Mouse (Mus musculus) neural tube, embryonic 11.5 days (tissue): ENCODE measurements at regions not wholly inside any gene's neighbourhood (a gene's known extent, or its start where the extent isn't known, plus 50 kb on each side); places are given as distances from the start of the nearest gene placed in this dataset.

Experiments used
- ATAC-seq: fragments of 200-750 bp; cut with Nextera tagmentation; 2 replicates; pipeline ENCODE4 v1.8.0; 2017; ENCODE audit warnings: moderate number of reproducible peaks, mild to moderate bottlenecking, moderate TSS enrichment, moderate library complexity; ENCODE audit not compliant: insufficient read depth, low FRiP score, low TSS enrichment
- DNase-seq: peaks from one replicate; pipeline ENCODE4 v3.0.0-alpha.2; 2015; ENCODE audit warnings: low spot score
- H3K27ac ChIP-seq: fragments of 300-500 bp; sonication (generic); 2 replicates; pipeline ENCODE4 v1.5.1; 2014; ENCODE audit warnings: low read depth, mild to moderate bottlenecking, low read length
- H3K27me3 ChIP-seq: fragments of 300-500 bp; sonication (generic); 2 replicates; pipeline ENCODE4 v1.6.1; 2014; ENCODE audit warnings: mild to moderate bottlenecking, low read length, mixed read lengths; ENCODE audit not compliant: control insufficient read depth, insufficient read depth
- H3K36me3 ChIP-seq: fragments of 300-500 bp; sonication (generic); 2 replicates; pipeline ENCODE4 v1.6.1; 2014; ENCODE audit warnings: mild to moderate bottlenecking, low read length, moderate library complexity, mixed read lengths; ENCODE audit not compliant: control insufficient read depth, insufficient read depth
- H3K4me1 ChIP-seq: fragments of 300-500 bp; sonication (generic); 2 replicates; pipeline ENCODE4 v1.6.1; 2014; ENCODE audit warnings: low read length, mixed read lengths; ENCODE audit not compliant: control insufficient read depth, insufficient read depth
- H3K4me2 ChIP-seq: fragments of 300-500 bp; sonication (generic); 2 replicates; pipeline ENCODE4 v1.6.1; 2014; ENCODE audit warnings: low read depth, mild to moderate bottlenecking, moderate library complexity
- H3K4me3 ChIP-seq: fragments of 300-500 bp; sonication (generic); 2 replicates; pipeline ENCODE4 v1.5.1; 2014; ENCODE audit warnings: low read depth, low read length
- H3K9ac ChIP-seq: fragments of 300-500 bp; sonication (generic); 2 replicates; pipeline ENCODE4 v1.6.1; 2014; ENCODE audit warnings: mild to moderate bottlenecking, low read length
- H3K9me3 ChIP-seq: fragments of 300-500 bp; sonication (generic); 2 replicates; pipeline ENCODE4 v1.6.1; 2016; ENCODE audit warnings: low read length; ENCODE audit not compliant: control insufficient read depth
- WGBS: fragments of 180-500 bp; shearing (Covaris S2); extraction: QIAGEN DNeasy Blood & Tissue Kit; methylation state at CpG from one replicate; pipeline ENCODE4 v1.1.7; 2014; 5-methylcytosine and 5-hydroxymethylcytosine counted together

- Histone ChIP-seq H3K4me3 (no peak overlapping the region), H3K4me2 (no peak overlapping the region), H3K36me3 (no peaks in the 10 kb centered on the region), H3K27ac (no peak overlapping the region), H3K27me3 (no peaks in the 10 kb centered on the region), H3K4me1 (peaks cover 5% of the 10 kb centered on the region), H3K9me3 (no peaks in the 10 kb centered on the region), H3K9ac (no peak overlapping the region)
- ATAC-seq = no peak
- WGBS = 47% methylated on average over 2 of the region's 2 CpGs
- DNase-seq = no peak
These were observed 258.8 kb upstream of the Tnp1 start for GRCm38 (mm10) chr1:73274480-73274879.

GRCm38 (mm10) chr1:73270787-73271391 lies 255.2 kb upstream of the Tnp1 start:
- ATAC-seq (peak; percentile 84), DNase-seq (peak; percentile 63)
- Histone ChIP-seq H3K4me3 (no peak overlapping the region), H3K9me3 (no peaks in the 10 kb centered on the region), H3K4me2 (no peak overlapping the region), H3K27me3 (no peaks in the 10 kb centered on the region), H3K4me1 (peaks cover 5% of the 10 kb centered on the region), H3K36me3 (no peaks in the 10 kb centered on the region), H3K27ac (peak overlapping the region; percentile 36; the same call in 1 of the 2 replicates), H3K9ac (no peak overlapping the region)
- 30% methylated on average over 6 of the region's 6 CpGs for whole genome bisulfite sequencing

- H3K36me3 ChIP-seq = no peaks in the 10 kb centered on the region
- no peak for DNase-seq
- peaks cover 5% of the 10 kb centered on the region for H3K4me1 ChIP-seq
- H3K4me3 ChIP-seq = no peak overlapping the region
- H3K27ac ChIP-seq = no peak overlapping the region
- no peaks in the 10 kb centered on the region for H3K27me3 ChIP-seq
- no peak overlapping the region for H3K9ac ChIP-seq
- WGBS = 67% methylated on average over 7 of the region's 7 CpGs
- ATAC-seq = no peak
- no peaks in the 10 kb centered on the region for H3K9me3 ChIP-seq
- no peak overlapping the region for H3K4me2 ChIP-seq
These were observed 253.5 kb upstream of the Tnp1 start for GRCm38 (mm10) chr1:73269051-73269755.

- H3K9ac ChIP-seq = no peak overlapping the region
- no peaks in the 10 kb centered on the region for H3K27me3 ChIP-seq
- H3K4me1 ChIP-seq = no peaks in the 10 kb centered on the region
- no peak for DNase-seq
- 59% methylated on average over 4 of the region's 4 CpGs for WGBS
- H3K27ac ChIP-seq = no peak overlapping the region
- no peak overlapping the region for H3K4me3 ChIP-seq
- ATAC-seq = no peak
- H3K9me3 ChIP-seq = no peaks in the 10 kb centered on the region
- H3K36me3 ChIP-seq = no peaks in the 10 kb centered on the region
- H3K4me2 ChIP-seq = no peak overlapping the region
These were observed 249.3 kb upstream of the Tnp1 start for GRCm38 (mm10) chr1:73265009-73265408.

- 78% methylated on average over 7 of the region's 7 CpGs for WGBS
- Histone ChIP-seq H3K4me1 (no peaks in the 10 kb centered on the region), H3K4me3 (no peak overlapping the region), H3K36me3 (no peaks in the 10 kb centered on the region), H3K9ac (no peak overlapping the region), H3K27me3 (no peaks in the 10 kb centered on the region), H3K9me3 (no peaks in the 10 kb centered on the region), H3K4me2 (no peak overlapping the region), H3K27ac (no peak overlapping the region)
- ATAC-seq (no peak), DNase-seq (no peak)
These were observed 248.5 kb upstream of the Tnp1 start for GRCm38 (mm10) chr1:73264245-73264644.

- no peak for DNase-seq
- Histone ChIP-seq H3K4me1 (no peaks in the 10 kb centered on the region), H3K27me3 (no peaks in the 10 kb centered on the region), H3K4me2 (no peak overlapping the region), H3K9ac (no peak overlapping the region), H3K27ac (no peak overlapping the region), H3K4me3 (no peak overlapping the region), H3K36me3 (no peaks in the 10 kb centered on the region), H3K9me3 (no peaks in the 10 kb centered on the region)
- no peak for ATAC-seq
- WGBS = 60% methylated on average over 5 of the region's 5 CpGs
These were observed 243.9 kb upstream of the Tnp1 start for GRCm38 (mm10) chr1:73259525-73260098.

- ATAC-seq (no peak), DNase-seq (no peak)
- no peaks in the 10 kb centered on the region for H3K27me3 ChIP-seq
- no peak overlapping the region for H3K4me2 ChIP-seq
- no peak overlapping the region for H3K9ac ChIP-seq
- no peaks in the 10 kb centered on the region for H3K9me3 ChIP-seq
- H3K4me1 ChIP-seq = no peaks in the 10 kb centered on the region
- H3K36me3 ChIP-seq = no peaks in the 10 kb centered on the region
- no peak overlapping the region for H3K27ac ChIP-seq
- WGBS = 83% methylated on average over 2 of the region's 2 CpGs
- no peak overlapping the region for H3K4me3 ChIP-seq
These were observed 241.6 kb upstream of the Tnp1 start for GRCm38 (mm10) chr1:73257263-73257662.

GRCm38 (mm10) chr1:73251911-73252356 lies 236.2 kb upstream of the Tnp1 start:
- 41% methylated on average over 12 of the region's 12 CpGs for WGBS
- Histone ChIP-seq H3K9ac (no peak overlapping the region), H3K27ac (no peak overlapping the region), H3K9me3 (no peaks in the 10 kb centered on the region), H3K4me2 (no peak overlapping the region), H3K27me3 (no peaks in the 10 kb centered on the region), H3K36me3 (no peaks in the 10 kb centered on the region), H3K4me1 (no peaks in the 10 kb centered on the region), H3K4me3 (no peak overlapping the region)
- no peak for ATAC-seq
- peak; percentile 48 for DNase-seq

GRCm38 (mm10) chr1:73244016-73244415 lies 228.3 kb upstream of the Tnp1 start:
- Histone ChIP-seq H3K4me1 (no peaks in the 10 kb centered on the region), H3K27ac (no peak overlapping the region), H3K27me3 (no peaks in the 10 kb centered on the region), H3K36me3 (no peaks in the 10 kb centered on the region), H3K4me3 (no peak overlapping the region), H3K9me3 (no peaks in the 10 kb centered on the region), H3K9ac (no peak overlapping the region), H3K4me2 (no peak overlapping the region)
- ATAC-seq (no peak), DNase-seq (no peak)
- 82% methylated on average over 2 of the region's 2 CpGs for WGBS
